Mouse (Mus musculus) gastrocnemius, postnatal 36 days (tissue): ENCODE measurements around the gene Btbd35f15. TPM values are rescaled to one million over a fixed set of nuclear protein-coding genes. Genes with fewer than 3 reads are reported as not detected.
"Not testable (repeated sequence)": the region's sequence is repeated elsewhere in the genome, so short reads cannot be mapped to it uniquely, and the experiment has no call there.

ENCODE experiments used
- DNase-seq, 2 experiments: peaks; one replicate each; pipeline ENCODE4 v3.0.0; 2022
- intact Hi-C: fragments of 180-260 bp; cut with DNase I; formaldehyde crosslinking; loops from one replicate; pipeline ENCODE4 v1.15.1; 2025
- long read RNA-seq, 2 experiments: library from polyadenylated mRNA; stranded (forward); transcript quantifications; one replicate each; pipeline ENCODE4 v2.0.0; 2021
- total RNA-seq, 2 experiments: library from RNA; stranded (reverse); gene quantifications; 2 replicates each; pipeline ENCODE4 v1.2.3; 2021

Gene Btbd35f15
- total RNA-seq: not detected
- long read RNA-seq, experiment 1: 0 reads
- long read RNA-seq, experiment 2: 0 reads

DNA sequence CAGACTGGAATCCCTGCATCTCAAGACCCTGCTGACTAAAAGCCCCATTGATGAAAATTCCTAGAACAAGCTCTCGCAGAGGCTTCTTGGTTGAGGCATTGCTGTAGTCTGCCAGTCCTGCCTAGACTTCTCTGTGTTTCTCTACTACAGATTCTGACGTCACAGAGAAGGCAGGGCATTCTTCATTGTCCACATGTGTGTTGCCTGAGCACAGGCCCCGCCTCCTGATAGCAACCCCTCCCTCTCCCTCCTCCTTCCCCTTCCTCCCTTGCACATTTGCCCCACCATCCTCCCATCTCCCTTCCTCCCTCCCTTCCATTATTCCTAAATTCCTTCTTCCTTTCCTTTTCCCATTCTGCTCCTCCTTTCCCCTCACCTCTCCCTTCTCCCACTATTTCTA lies at the start of gene Btbd35f15:
Btbd35f15 (minus strand) TSS at position 101 of the 400 bp plus-strand sequence.
- not testable (repeated sequence) for DNase-seq

More for the DNA sequence above, at the start of gene Btbd35f15:
- intact Hi-C loops: not testable (repeated sequence)

Other genes starting within 250 kb of the Btbd35f15 start
- not detected for gene Btbd35f13, start 79.9 kb upstream of the Btbd35f15 start, total RNA-seq
- gene Btbd35f14, start 125.0 kb upstream of the Btbd35f15 start, total RNA-seq: not detected